Mouse (Mus musculus): ENCODE data around the gene Itga7.
"Not testable (repeated sequence)": the region's sequence is repeated elsewhere in the genome, so short reads cannot be mapped to it uniquely, and the experiment has no call there.

Gene Itga7

GRCm38 (mm10) chr10:128980644-128981365, 47.2 kb downstream of the Itga7 start:
- no peak for DNase-seq (ENCODE audit: extremely low spot score, low spot score)

- not testable (repeated sequence) for DNase-seq (ENCODE audit: extremely low spot score, low spot score)
Observed at GRCm38 (mm10) chr10:128989131-128989530, 55.5 kb downstream of the Itga7 start, which contains the start of gene Olfr9. Gene Olfr9 (plus strand): TSS chr10:128989431.

GRCm38 (mm10) chr10:128990129-128990850, 56.7 kb downstream of the Itga7 start:
- DNase-seq (ENCODE audit: extremely low spot score, low spot score), result not testable (repeated sequence)

- DNase-seq (ENCODE audit: extremely low spot score, low spot score), result no peak
Observed at GRCm38 (mm10) chr10:128990994-128991393, 57.4 kb downstream of the Itga7 start.

- no peak for DNase-seq (ENCODE audit: extremely low spot score, low spot score)
Observed at GRCm38 (mm10) chr10:128995796-128996195, 62.2 kb downstream of the Itga7 start.

- no peak for DNase-seq (ENCODE audit: extremely low spot score, low spot score)
Observed at GRCm38 (mm10) chr10:128996523-128997040, 63.0 kb downstream of the Itga7 start.

GRCm38 (mm10) chr10:129004032-129004920, 70.7 kb downstream of the Itga7 start:
- DNase-seq (ENCODE audit: extremely low spot score, low spot score), result no peak
